Comparison of ENCODE assay signal across 25 mouse cellular contexts in the genomic region with DNA sequence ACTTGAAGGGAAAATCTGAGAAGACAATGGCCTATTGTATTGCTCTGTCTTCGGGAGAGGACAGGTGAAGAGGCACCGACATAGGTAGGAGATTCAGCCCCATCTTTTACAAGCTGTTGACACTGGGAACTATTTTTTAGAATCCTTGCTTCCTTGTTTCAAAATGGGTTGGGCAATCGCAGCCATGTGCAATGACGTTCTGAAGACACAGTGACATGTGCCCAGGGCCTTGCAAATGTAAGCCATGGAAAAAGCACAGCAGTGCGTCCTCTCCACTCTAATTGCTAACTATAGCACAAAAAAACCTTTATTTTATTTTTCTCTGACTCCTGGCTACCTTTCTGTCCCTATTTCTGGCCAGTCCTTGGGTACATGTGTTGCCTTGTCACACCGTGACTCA. TPM values are rescaled to one million over a fixed set of nuclear protein-coding genes. Genes with fewer than 3 reads are reported as not detected.
DNase-seq lines count a peak whose midpoint lies in the region; ATAC-seq lines count a peak whose summit lies in the region.
"Had no signal": no experiment of that assay in that cellular context is flagged by ENCODE, and none has a peak within 500 bp of the region (broad histone marks: within the 10 kb centered on the region; RNA-seq: fewer than 3 reads in every experiment).

No protein-coding gene starts in this region.

- H3K9me3 ChIP-seq in intestine, embryonic 16.5 days (ENCODE audit: control insufficient read depth, low read length), result no peaks in the 10 kb centered on the region
- H3K9me3 ChIP-seq: embryonic facial prominence, embryonic 10.5 days; embryonic facial prominence, embryonic 12.5 days; forebrain, embryonic 13.5 days; forebrain, embryonic 15.5 days; G1E had no signal

- no peaks in the 10 kb centered on the region; the same call in 1 of the 2 replicates for H3K27me3 ChIP-seq in intestine, embryonic 16.5 days (replicated peaks; ENCODE audit: control insufficient read depth, insufficient read depth, low read length)
- H3K27me3 ChIP-seq: embryonic facial prominence, embryonic 12.5 days; forebrain, embryonic 13.5 days; forebrain, embryonic 15.5 days had no signal

- no peak overlapping the region for H3K4me3 ChIP-seq in intestine, embryonic 16.5 days (ENCODE audit: low read length)
- H3K4me3 ChIP-seq: embryonic facial prominence, embryonic 10.5 days; embryonic facial prominence, embryonic 12.5 days; forebrain, embryonic 13.5 days; forebrain, embryonic 15.5 days had no signal

- H3K36me3 ChIP-seq in intestine, embryonic 16.5 days (ENCODE audit: control insufficient read depth, insufficient read depth, low read length), result no peaks in the 10 kb centered on the region
- H3K36me3 ChIP-seq: embryonic facial prominence, embryonic 10.5 days; embryonic facial prominence, embryonic 12.5 days; forebrain, embryonic 15.5 days; G1E had no signal

- no peak overlapping the region for H3K27ac ChIP-seq in intestine, embryonic 16.5 days (ENCODE audit: low read length)
- H3K27ac ChIP-seq: embryonic facial prominence, embryonic 10.5 days; embryonic facial prominence, embryonic 12.5 days; forebrain, embryonic 13.5 days; forebrain, embryonic 15.5 days had no signal

- peak; percentile 60 for ATAC-seq in granulocyte monocyte progenitor cell, adult 5-6 weeks (replicated peaks; ENCODE audit: poor library complexity, severe bottlenecking)
- peak; percentile 42; the same call in 1 of the 2 replicates for ATAC-seq in intestine, embryonic 16.5 days
- peak; percentile 58 for ATAC-seq in megakaryocyte, adult 5-6 weeks (ENCODE audit: poor library complexity, severe bottlenecking)
- peak; percentile 85 for ATAC-seq in monocyte, adult 5-6 weeks (replicated peaks; ENCODE audit: insufficient number of reproducible peaks, low FRiP score, low TSS enrichment, poor library complexity, severe bottlenecking)
- ATAC-seq: CD4-positive, CD25-positive, alpha-beta regulatory T cell, adult 4 months; forebrain, embryonic 13.5 days; forebrain, embryonic 15.5 days had no signal

- H3K4me1 ChIP-seq in intestine, embryonic 16.5 days (ENCODE audit: control insufficient read depth, insufficient read depth, low read length), result no peaks in the 10 kb centered on the region; the same call in 1 of the 2 replicates
- H3K4me1 ChIP-seq: embryonic facial prominence, embryonic 10.5 days; embryonic facial prominence, embryonic 12.5 days; forebrain, embryonic 13.5 days; forebrain, embryonic 15.5 days had no signal

- DNase-seq in embryo, embryonic 11 days, result no peak
- DNase-seq in frontal cortex, postnatal 36 days (ENCODE audit: low spot score in 2 of 2), result no peak
- no peak for DNase-seq in frontal cortex, adult 2 months (ENCODE audit: extremely low spot score in 1 of 2, low spot score in 1 of 2)
- DNase-seq: adrenal gland, adult 2 months; adrenal gland, postnatal 10 days; adrenal gland, postnatal 25 days; B cell, adult 2 months; cerebellum, adult 11 months; cerebellum, adult 18-20 months; cerebellum, adult 8-10 months; cerebellum, adult 9-11 months; cerebellum, postnatal 14 days; cerebellum, postnatal 36 days had no signal

- no peak overlapping the region for H3K4me2 ChIP-seq in intestine, embryonic 16.5 days (ENCODE audit: low read depth, low read length)
- H3K4me2 ChIP-seq: embryonic facial prominence, embryonic 12.5 days; forebrain, embryonic 13.5 days; forebrain, embryonic 15.5 days had no signal

- H3K9ac ChIP-seq in intestine, embryonic 16.5 days (ENCODE audit: low read depth, low read length), result no peak overlapping the region
- H3K9ac ChIP-seq: embryonic facial prominence, embryonic 12.5 days; forebrain, embryonic 13.5 days; forebrain, embryonic 15.5 days had no signal

- 69% methylated on average over 6 of the region's 6 CpGs for WGBS in intestine, embryonic 16.5 days

RNA-seq across cellular contexts. Expression of a gene that starts 7.0 kb away (rescaled TPM):
- not detected in 2 replicates for total RNA-seq in granulocyte monocyte progenitor cell, adult 5-6 weeks (2014; fragmentation: Nextera tagmentation)
- not detected in 2 replicates for total RNA-seq in granulocyte monocyte progenitor cell, adult 5-6 weeks (2017)
- polyA plus RNA-seq in intestine, embryonic 16.5 days (2015; fragmentation: Nextera tagmentation; extraction: Ambion mirVana), result 0.21 and 0.51 TPM in 2 replicates
- not detected in 2 replicates for total RNA-seq in megakaryocyte, adult 5-6 weeks (2015)
- 0.15 TPM in 1 of 2 replicates, not detected in the other for total RNA-seq in megakaryocyte, adult 5-6 weeks (2017)
- 0.68 to 2.6 TPM in 2 of 3 replicates, not detected in the other for total RNA-seq in monocyte, adult 5-6 weeks (2017)
- polyA plus RNA-seq in frontal cortex, adult 2 months (2012; rRNA removed), result not detected in 2 replicates
- total RNA-seq: CH12.LX; common myeloid progenitor, adult 5-6 weeks had no signal
- polyA plus RNA-seq: forebrain, embryonic 13.5 days; forebrain, embryonic 15.5 days; G1E had no signal

RNA-seq across cellular contexts. Expression of a gene that starts 42.9 kb away (rescaled TPM):
- total RNA-seq in granulocyte monocyte progenitor cell, adult 5-6 weeks (2014; fragmentation: Nextera tagmentation), result 6.7 and 9.6 TPM in 2 replicates
- total RNA-seq in granulocyte monocyte progenitor cell, adult 5-6 weeks (2017), result 7.6 and 9.8 TPM in 2 replicates
- polyA plus RNA-seq in intestine, embryonic 16.5 days (2015; fragmentation: Nextera tagmentation; extraction: Ambion mirVana), result 1.1 and 1.2 TPM in 2 replicates
- 33.9 and 37.2 TPM in 2 replicates for total RNA-seq in megakaryocyte, adult 5-6 weeks (2015)
- 68.7 and 77.1 TPM in 2 replicates for total RNA-seq in megakaryocyte, adult 5-6 weeks (2017)
- total RNA-seq in monocyte, adult 5-6 weeks (2017), result 358 to 411 TPM (median 369 TPM) in 3 replicates
- polyA plus RNA-seq in frontal cortex, adult 2 months (2012; rRNA removed), result 3.1 and 4.0 TPM in 2 replicates

RNA-seq across cellular contexts. Expression of a gene that starts 58.1 kb away (rescaled TPM):
- total RNA-seq in granulocyte monocyte progenitor cell, adult 5-6 weeks (2014; fragmentation: Nextera tagmentation), result not detected in 2 replicates
- not detected in 2 replicates for total RNA-seq in granulocyte monocyte progenitor cell, adult 5-6 weeks (2017)
- 65.8 and 66.7 TPM in 2 replicates for polyA plus RNA-seq in intestine, embryonic 16.5 days (2015; fragmentation: Nextera tagmentation; extraction: Ambion mirVana)
- total RNA-seq in megakaryocyte, adult 5-6 weeks (2015), result 0.11 TPM in 1 of 2 replicates, not detected in the other
- total RNA-seq in megakaryocyte, adult 5-6 weeks (2017), result not detected in 2 replicates
- total RNA-seq in monocyte, adult 5-6 weeks (2017), result not detected in 3 replicates
- polyA plus RNA-seq in frontal cortex, adult 2 months (2012; rRNA removed), result 129 and 152 TPM in 2 replicates
- total RNA-seq: common myeloid progenitor, adult 5-6 weeks had no signal
- polyA plus RNA-seq: CD4-positive, CD25-positive, alpha-beta regulatory T cell, adult 4 months; G1E had no signal
